8 mouse cellular contexts compared by ENCODE assay signal in the genomic region with DNA sequence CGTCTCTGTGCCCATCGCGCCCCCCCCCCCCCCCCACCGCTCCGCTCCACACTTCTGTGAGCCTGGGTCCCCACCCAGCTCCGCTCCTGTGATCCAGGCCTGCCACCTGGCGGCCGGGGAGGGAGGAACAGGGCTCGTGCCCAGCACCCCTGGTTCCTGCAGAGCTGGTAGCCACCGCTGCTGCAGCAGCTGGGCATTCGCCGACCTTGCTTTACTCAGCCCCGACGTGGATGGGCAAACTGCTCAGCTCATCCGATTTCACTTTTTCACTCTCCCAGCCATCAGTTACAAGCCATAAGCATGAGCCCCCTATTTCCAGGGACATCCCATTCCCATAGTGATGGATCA. TPM values are rescaled to one million over a fixed set of nuclear protein-coding genes. Genes with fewer than 3 reads are reported as not detected.
A peak's percentile ranks its signal among the peaks of the same experiment; 100 is the strongest.
DNase-seq lines count a peak whose midpoint lies in the region; ATAC-seq and TF ChIP-seq lines count a peak whose summit lies in the region.

No protein-coding gene starts in this region.

- H3K4me3 ChIP-seq in embryonic facial prominence, embryonic 15.5 days (replicated peaks): peak overlapping the region; percentile 86
- peak overlapping the region; percentile 78 for H3K4me3 ChIP-seq in heart, embryonic 11.5 days (ENCODE audit: low read depth, low read length)
- peak overlapping the region; percentile 78 for H3K4me3 ChIP-seq in kidney, embryonic 14.5 days (ENCODE audit: low read length)
- peak overlapping the region; percentile 66 for H3K4me3 ChIP-seq in liver, embryonic 11.5 days (ENCODE audit: low read depth, low read length)
- H3K4me3 ChIP-seq in myocyte: no peak overlapping the region

- peak overlapping the region; percentile 51; the same call in 1 of the 2 replicates for H3K9ac ChIP-seq in embryonic facial prominence, embryonic 15.5 days
- peak overlapping the region; percentile 68 for H3K9ac ChIP-seq in heart, embryonic 11.5 days (ENCODE audit: low read depth, low read length)
- peak overlapping the region; percentile 14 for H3K9ac ChIP-seq in kidney, embryonic 14.5 days (ENCODE audit: low read depth, low read length)
- peak overlapping the region; percentile 63 for H3K9ac ChIP-seq in liver, embryonic 11.5 days (ENCODE audit: low read depth, low read length)

- H3ac ChIP-seq in myocyte (ENCODE audit: control insufficient read depth, insufficient read length): no peak overlapping the region

- peak; percentile 90 for DNase-seq in A20 (ENCODE audit: low read depth, low spot score)
- peak; percentile 81 for DNase-seq in adrenal gland, adult 8-10 months
- peak; percentile 86 for DNase-seq in liver, embryonic 11.5 days (ENCODE audit: low spot score)
- peak; percentile 91 for DNase-seq in splenic B cell, adult 2 months (ENCODE audit: low read depth, low spot score)

- ATAC-seq in embryonic facial prominence, embryonic 15.5 days (ENCODE audit: insufficient number of reproducible peaks, low FRiP score, low TSS enrichment, low read depth): peak; percentile 26; the same call in 1 of the 2 replicates
- ATAC-seq in heart, embryonic 11.5 days (replicated peaks; ENCODE audit: insufficient number of reproducible peaks, low FRiP score, low TSS enrichment): 0 out of 2 replicates have a peak, but pooled peaks have one; percentile 44
- ATAC-seq in kidney, embryonic 14.5 days (ENCODE audit: low FRiP score, low TSS enrichment): peak; percentile 51
- ATAC-seq in liver, embryonic 11.5 days (replicated peaks; ENCODE audit: low FRiP score): peak; percentile 73

- WGBS in embryonic facial prominence, embryonic 15.5 days: under 1% methylated on average over 11 of the region's 15 CpGs
- WGBS in heart, embryonic 11.5 days (ENCODE audit: insufficient replicate concordance): under 1% methylated on average over 10 of the region's 15 CpGs
- under 1% methylated on average over 8 of the region's 15 CpGs for WGBS in kidney, embryonic 14.5 days
- 2% methylated on average over 15 of the region's 15 CpGs for WGBS in liver, embryonic 11.5 days

- H3K4me2 ChIP-seq in embryonic facial prominence, embryonic 15.5 days (replicated peaks): peak overlapping the region; percentile 74
- H3K4me2 ChIP-seq in heart, embryonic 11.5 days: peak overlapping the region; percentile 96
- peak overlapping the region; percentile 95 for H3K4me2 ChIP-seq in kidney, embryonic 14.5 days (replicated peaks; ENCODE audit: low read depth, low read length)
- H3K4me2 ChIP-seq in liver, embryonic 11.5 days: peak overlapping the region; percentile 95
- H3K4me2 ChIP-seq in myocyte (ENCODE audit: low read depth): peak overlapping the region; percentile 74

- H3K9me3 ChIP-seq in embryonic facial prominence, embryonic 15.5 days (replicated peaks): no peaks in the 10 kb centered on the region
- no peaks in the 10 kb centered on the region for H3K9me3 ChIP-seq in heart, embryonic 11.5 days (replicated peaks; ENCODE audit: control insufficient read depth, low read length)
- H3K9me3 ChIP-seq in kidney, embryonic 14.5 days (ENCODE audit: control insufficient read depth, low read length): no peaks in the 10 kb centered on the region
- no peaks in the 10 kb centered on the region for H3K9me3 ChIP-seq in liver, embryonic 11.5 days (ENCODE audit: control insufficient read depth, low read length)

- no peaks in the 10 kb centered on the region for H3K79me2 ChIP-seq in myocyte (ENCODE audit: control insufficient read depth, insufficient read depth)

- no peaks in the 10 kb centered on the region for H3K27me3 ChIP-seq in embryonic facial prominence, embryonic 15.5 days
- peaks cover 6% of the 10 kb centered on the region; the same call in 1 of the 2 replicates for H3K27me3 ChIP-seq in heart, embryonic 11.5 days (ENCODE audit: control insufficient read depth, insufficient read depth, low read length)
- no peaks in the 10 kb centered on the region for H3K27me3 ChIP-seq in kidney, embryonic 14.5 days (ENCODE audit: control insufficient read depth, insufficient read depth, low read length)
- peaks cover 65% of the 10 kb centered on the region for H3K27me3 ChIP-seq in liver, embryonic 11.5 days (replicated peaks; ENCODE audit: control insufficient read depth, insufficient read depth, low read length)
- H3K27me3 ChIP-seq in myocyte (ENCODE audit: control insufficient read depth, insufficient read depth, insufficient read length): no peaks in the 10 kb centered on the region
- H3K27me3 ChIP-seq in splenic B cell, adult 2 months (ENCODE audit: control insufficient read depth, insufficient read depth, low read length, poor library complexity, severe bottlenecking): peaks cover 1% of the 10 kb centered on the region

- H3K4me1 ChIP-seq in embryonic facial prominence, embryonic 15.5 days: peaks cover 49% of the 10 kb centered on the region
- peaks cover 37% of the 10 kb centered on the region for H3K4me1 ChIP-seq in heart, embryonic 11.5 days (ENCODE audit: control insufficient read depth, insufficient read depth, low read length)
- H3K4me1 ChIP-seq in kidney, embryonic 14.5 days (ENCODE audit: control insufficient read depth, insufficient read depth, low read length): peaks cover 33% of the 10 kb centered on the region
- H3K4me1 ChIP-seq in liver, embryonic 11.5 days (replicated peaks; ENCODE audit: control insufficient read depth, insufficient read depth, low read length): peaks cover 38% of the 10 kb centered on the region

- TF ChIP-seq POLR2A in myocyte (IDR thresholded peaks at IDR 0.05; ENCODE audit: insufficient read length, low read depth): no peak

- H3K36me3 ChIP-seq in embryonic facial prominence, embryonic 15.5 days: peaks cover 23% of the 10 kb centered on the region
- H3K36me3 ChIP-seq in heart, embryonic 11.5 days (ENCODE audit: control insufficient read depth, insufficient read depth, low read length): peaks cover 8% of the 10 kb centered on the region; the same call in 1 of the 2 replicates
- peaks cover 26% of the 10 kb centered on the region for H3K36me3 ChIP-seq in kidney, embryonic 14.5 days (ENCODE audit: control insufficient read depth, insufficient read depth, low read length)
- peaks cover 8% of the 10 kb centered on the region; the same call in 1 of the 2 replicates for H3K36me3 ChIP-seq in liver, embryonic 11.5 days (ENCODE audit: control insufficient read depth, insufficient read depth, low read length)
- H3K36me3 ChIP-seq in myocyte (ENCODE audit: control insufficient read depth, insufficient read depth): peaks cover 11% of the 10 kb centered on the region
- H3K36me3 ChIP-seq in splenic B cell, adult 2 months (ENCODE audit: control insufficient read depth, insufficient read depth, low read length, poor library complexity, severe bottlenecking): no peaks in the 10 kb centered on the region

- H3K27ac ChIP-seq in embryonic facial prominence, embryonic 15.5 days (replicated peaks): peak overlapping the region; percentile 99
- H3K27ac ChIP-seq in heart, embryonic 11.5 days (ENCODE audit: low read depth, low read length): peak overlapping the region; percentile 93
- H3K27ac ChIP-seq in kidney, embryonic 14.5 days (ENCODE audit: low read depth, low read length): peak overlapping the region; percentile 82
- H3K27ac ChIP-seq in liver, embryonic 11.5 days (ENCODE audit: low read depth, low read length): peak overlapping the region; percentile 60; the same call in 1 of the 2 replicates

TF ChIP-seq in myocyte, 11 proteins besides CTCF, POLR2A, EP300 and RAD21 (continues in another document):
- TF ChIP-seq CEBPB (IDR thresholded peaks at IDR 0.05; ENCODE audit: insufficient read depth, poor library complexity, severe bottlenecking): no peak

RNA-seq across cellular contexts. Expression of a gene that starts 1.2 kb away (rescaled TPM):
- 10 to 100 TPM; 16.8 to 27.8 (median 20.2) TPM for total RNA-seq in adrenal gland, adult 8-10 months (2022)
- 12.7 and 14.7 TPM in 2 replicates for polyA plus RNA-seq in embryonic facial prominence, embryonic 15.5 days (2015; fragmentation: Nextera tagmentation; extraction: Ambion mirVana)
- 6.6 and 6.9 TPM in 2 replicates for polyA plus RNA-seq in heart, embryonic 11.5 days (2014; fragmentation: Nextera tagmentation; extraction: Ambion mirVana)
- polyA plus RNA-seq in kidney, embryonic 14.5 days (2014; fragmentation: Nextera tagmentation; extraction: Ambion mirVana): 13.3 and 13.6 TPM in 2 replicates
- 3.7 and 4.3 TPM in 2 replicates for polyA plus RNA-seq in liver, embryonic 11.5 days (2014; fragmentation: Nextera tagmentation; extraction: Ambion mirVana)
- 1.6 TPM for polyA plus RNA-seq in myocyte (2012; fragmentation: generic; extraction: Trizol)

RNA-seq across cellular contexts. Expression of a gene that starts 9.5 kb away (rescaled TPM):
- 100 to 1,000 TPM; 118 to 287 (median 209) TPM for total RNA-seq in adrenal gland, adult 8-10 months (2022)
- polyA plus RNA-seq in embryonic facial prominence, embryonic 15.5 days (2015; fragmentation: Nextera tagmentation; extraction: Ambion mirVana): 42.4 and 60.4 TPM in 2 replicates
- 17.0 and 17.7 TPM in 2 replicates for polyA plus RNA-seq in heart, embryonic 11.5 days (2014; fragmentation: Nextera tagmentation; extraction: Ambion mirVana)
- 12.1 and 14.9 TPM in 2 replicates for polyA plus RNA-seq in kidney, embryonic 14.5 days (2014; fragmentation: Nextera tagmentation; extraction: Ambion mirVana)
- 12.4 and 13.9 TPM in 2 replicates for polyA plus RNA-seq in liver, embryonic 11.5 days (2014; fragmentation: Nextera tagmentation; extraction: Ambion mirVana)
- 294 TPM for polyA plus RNA-seq in myocyte (2012; fragmentation: generic; extraction: Trizol)

RNA-seq across cellular contexts. Expression of a gene that starts 17.1 kb away (rescaled TPM):
- 10 to 100 TPM; 54.9 to 74.1 (median 62.4) TPM for total RNA-seq in adrenal gland, adult 8-10 months (2022)
- polyA plus RNA-seq in embryonic facial prominence, embryonic 15.5 days (2015; fragmentation: Nextera tagmentation; extraction: Ambion mirVana): 18.7 and 20.1 TPM in 2 replicates
- polyA plus RNA-seq in heart, embryonic 11.5 days (2014; fragmentation: Nextera tagmentation; extraction: Ambion mirVana): 15.2 and 16.2 TPM in 2 replicates
- 20.5 and 23.2 TPM in 2 replicates for polyA plus RNA-seq in kidney, embryonic 14.5 days (2014; fragmentation: Nextera tagmentation; extraction: Ambion mirVana)
- 10.2 and 12.8 TPM in 2 replicates for polyA plus RNA-seq in liver, embryonic 11.5 days (2014; fragmentation: Nextera tagmentation; extraction: Ambion mirVana)
- polyA plus RNA-seq in myocyte (2012; fragmentation: generic; extraction: Trizol): 83.7 TPM

RNA-seq across cellular contexts. Expression of a gene that starts 25.0 kb away (rescaled TPM):
- not detected for total RNA-seq in adrenal gland, adult 8-10 months (2022)
- 1.9 and 2.3 TPM in 2 replicates for polyA plus RNA-seq in embryonic facial prominence, embryonic 15.5 days (2015; fragmentation: Nextera tagmentation; extraction: Ambion mirVana)
- 2.2 and 2.7 TPM in 2 replicates for polyA plus RNA-seq in heart, embryonic 11.5 days (2014; fragmentation: Nextera tagmentation; extraction: Ambion mirVana)
- 2.3 and 4.5 TPM in 2 replicates for polyA plus RNA-seq in kidney, embryonic 14.5 days (2014; fragmentation: Nextera tagmentation; extraction: Ambion mirVana)
- polyA plus RNA-seq in liver, embryonic 11.5 days (2014; fragmentation: Nextera tagmentation; extraction: Ambion mirVana): 1.2 and 1.9 TPM in 2 replicates
- polyA plus RNA-seq in myocyte (2012; fragmentation: generic; extraction: Trizol): not detected

RNA-seq across cellular contexts. Expression of a gene that starts 26.5 kb away (rescaled TPM):
- total RNA-seq in adrenal gland, adult 8-10 months (2022): 10 to 100 TPM; 13.6 to 17.6 (median 16.1) TPM
- polyA plus RNA-seq in embryonic facial prominence, embryonic 15.5 days (2015; fragmentation: Nextera tagmentation; extraction: Ambion mirVana): 14.7 and 16.3 TPM in 2 replicates
- polyA plus RNA-seq in heart, embryonic 11.5 days (2014; fragmentation: Nextera tagmentation; extraction: Ambion mirVana): 6.3 and 6.4 TPM in 2 replicates
- 5.7 and 10.0 TPM in 2 replicates for polyA plus RNA-seq in kidney, embryonic 14.5 days (2014; fragmentation: Nextera tagmentation; extraction: Ambion mirVana)
- 9.9 TPM in 2 replicates for polyA plus RNA-seq in liver, embryonic 11.5 days (2014; fragmentation: Nextera tagmentation; extraction: Ambion mirVana)
- 6.2 TPM for polyA plus RNA-seq in myocyte (2012; fragmentation: generic; extraction: Trizol)

Comparison
In these comparisons a context has a peak if more than half of its experiments do, and no peak if none do; other contexts are left out.
1. H3K9ac ChIP-seq: peak in every context shown above with its lines; median percentile 68 in heart, embryonic 11.5 days; 63 in liver, embryonic 11.5 days; 51 in embryonic facial prominence, embryonic 15.5 days; 14 in kidney, embryonic 14.5 days.